Mouse (Mus musculus): ENCODE measurements around the gene Slc24a1. TPM values are rescaled to one million over a fixed set of nuclear protein-coding genes. Genes with fewer than 3 reads are reported as not detected.

Gene Slc24a1
- total and polyA plus RNA-seq, 3 experiments = 0.05 TPM; not detected in 2

DNA sequence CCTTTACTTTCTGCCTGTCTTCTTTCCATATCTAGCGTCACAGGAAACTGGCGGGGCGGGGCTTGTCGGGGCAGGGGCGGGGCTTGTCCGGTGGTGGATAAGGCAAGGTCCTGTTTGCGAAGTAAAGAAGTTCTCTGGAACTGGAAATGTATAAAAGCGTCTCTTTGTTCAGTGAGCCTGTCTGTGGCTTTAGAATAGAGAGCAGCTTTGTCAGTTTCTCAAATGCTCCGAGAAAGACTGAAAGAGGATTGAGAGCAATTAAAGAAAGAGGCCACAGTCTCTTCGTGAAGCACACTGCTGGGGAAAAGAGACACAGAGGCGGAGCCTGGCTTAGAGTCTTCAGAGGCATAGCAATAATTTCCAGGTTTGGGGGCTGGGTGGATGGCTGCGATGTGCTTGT, 4.9 kb upstream of the Slc24a1 start:
- ATAC-seq (ENCODE audit: extremely low read depth, insufficient number of reproducible peaks, low FRiP score, poor library complexity, severe bottlenecking) (no peak), DNase-seq (ENCODE audit: low spot score) (peak; percentile 64)
- peak overlapping the region; percentile 35; the same call in 1 of the 2 replicates for H3K4me3 ChIP-seq (ENCODE audit: low read depth, low read length)
- no peaks in the 10 kb centered on the region for H3K36me3 ChIP-seq (replicated peaks)
- TF ChIP-seq GATA2 (IDR thresholded peaks at IDR 0.05; ENCODE audit: borderline replicate concordance, low read depth, low read length) (no peak), POLR2AphosphoS5 (IDR thresholded peaks at IDR 0.05; ENCODE audit: insufficient replicate concordance, low read depth, low read length) (no peak), TAL1 (conservative IDR thresholded peaks at IDR 0.05; ENCODE audit: low read depth, low read length) (no peak), GATA1 (IDR thresholded peaks at IDR 0.05; ENCODE audit: borderline replicate concordance, low read length) (no peak), CTCF (IDR thresholded peaks at IDR 0.05; ENCODE audit: low read depth, low read length) (no peak)
- H3K4me1 ChIP-seq (ENCODE audit: insufficient read depth, low read depth, low read length) = peaks cover 20% of the 10 kb centered on the region
- peaks cover 25% of the 10 kb centered on the region for H3K27me3 ChIP-seq (ENCODE audit: insufficient read depth, low read length)
- H3K9me3 ChIP-seq (replicated peaks) = no peaks in the 10 kb centered on the region

DNA sequence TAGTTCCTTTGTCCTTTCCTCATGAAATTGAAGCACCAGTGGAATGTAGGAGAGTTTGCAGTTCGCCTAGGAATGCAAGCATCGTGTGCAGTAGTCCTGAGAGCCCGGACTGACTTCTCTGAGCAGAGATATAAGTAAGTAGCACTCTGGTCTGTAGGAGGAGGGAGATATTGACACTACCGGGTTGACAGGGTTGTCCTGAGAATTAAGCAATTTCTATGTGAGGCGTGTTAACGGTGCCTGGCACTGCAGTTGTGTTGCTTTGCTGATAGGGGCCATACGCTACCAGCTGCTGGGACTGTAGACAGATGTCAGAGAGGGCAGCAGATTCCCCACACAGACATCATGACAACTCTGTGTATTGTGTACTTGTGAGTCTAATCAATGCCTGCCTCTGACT, 1.8 kb upstream of the Slc24a1 start:
- H3K36me3 ChIP-seq (replicated peaks) = no peaks in the 10 kb centered on the region
- peaks cover 9% of the 10 kb centered on the region for H3K4me1 ChIP-seq (ENCODE audit: insufficient read depth, low read depth, low read length)
- DNase-seq (ENCODE audit: low spot score) = no peak
- TF ChIP-seq GATA2 (IDR thresholded peaks at IDR 0.05; ENCODE audit: borderline replicate concordance, low read depth, low read length) (no peak), TAL1 (conservative IDR thresholded peaks at IDR 0.05; ENCODE audit: low read depth, low read length) (no peak), GATA1 (IDR thresholded peaks at IDR 0.05; ENCODE audit: borderline replicate concordance, low read length) (no peak), CTCF (IDR thresholded peaks at IDR 0.05; ENCODE audit: low read depth, low read length) (no peak), POLR2AphosphoS5 (IDR thresholded peaks at IDR 0.05; ENCODE audit: insufficient replicate concordance, low read depth, low read length) (no peak)
- H3K27me3 ChIP-seq (ENCODE audit: insufficient read depth, low read length) = peaks cover 52% of the 10 kb centered on the region
- H3K9me3 ChIP-seq (replicated peaks) = no peaks in the 10 kb centered on the region
- no peak overlapping the region for H3K4me3 ChIP-seq (ENCODE audit: low read depth, low read length)
- no peak for ATAC-seq (ENCODE audit: extremely low read depth, insufficient number of reproducible peaks, low FRiP score, poor library complexity, severe bottlenecking)

DNA sequence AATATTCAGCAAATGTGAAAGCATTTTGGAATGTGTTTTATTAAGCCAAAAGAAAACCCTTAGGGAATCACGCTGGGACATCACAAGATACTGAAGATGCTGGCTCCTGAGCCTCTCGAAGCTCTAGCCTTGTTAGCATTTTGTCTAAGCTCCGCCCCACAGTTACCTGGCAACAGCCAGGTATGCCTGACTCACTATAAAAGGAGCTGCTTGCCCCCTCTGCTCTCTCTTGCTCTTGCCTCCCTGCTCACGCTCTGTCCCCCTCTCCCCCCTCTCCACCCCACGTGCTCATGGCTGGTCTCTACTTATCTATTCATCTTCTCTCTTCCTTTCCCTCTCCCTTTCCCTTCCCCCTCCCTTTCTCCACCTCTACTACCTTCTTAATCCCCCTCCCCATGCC, 648 bp upstream of the Slc24a1 start:
- Histone ChIP-seq H3K27me3 (ENCODE audit: insufficient read depth, low read length) (peaks cover 63% of the 10 kb centered on the region), H3K9me3 (replicated peaks) (no peaks in the 10 kb centered on the region), H3K4me1 (ENCODE audit: insufficient read depth, low read depth, low read length) (peaks cover 7% of the 10 kb centered on the region), H3K36me3 (replicated peaks) (no peaks in the 10 kb centered on the region), H3K4me3 (ENCODE audit: low read depth, low read length) (no peak overlapping the region)
- DNase-seq (ENCODE audit: low spot score) (no peak), ATAC-seq (ENCODE audit: extremely low read depth, insufficient number of reproducible peaks, low FRiP score, poor library complexity, severe bottlenecking) (no peak)
- TF ChIP-seq CTCF (IDR thresholded peaks at IDR 0.05; ENCODE audit: low read depth, low read length) = no peak
- no peak for TF ChIP-seq GATA2 (IDR thresholded peaks at IDR 0.05; ENCODE audit: borderline replicate concordance, low read depth, low read length)
- no peak for TF ChIP-seq GATA1 (IDR thresholded peaks at IDR 0.05; ENCODE audit: borderline replicate concordance, low read length)
- no peak for TF ChIP-seq TAL1 (conservative IDR thresholded peaks at IDR 0.05; ENCODE audit: low read depth, low read length)
- TF ChIP-seq POLR2AphosphoS5 (IDR thresholded peaks at IDR 0.05; ENCODE audit: insufficient replicate concordance, low read depth, low read length) = no peak

DNA sequence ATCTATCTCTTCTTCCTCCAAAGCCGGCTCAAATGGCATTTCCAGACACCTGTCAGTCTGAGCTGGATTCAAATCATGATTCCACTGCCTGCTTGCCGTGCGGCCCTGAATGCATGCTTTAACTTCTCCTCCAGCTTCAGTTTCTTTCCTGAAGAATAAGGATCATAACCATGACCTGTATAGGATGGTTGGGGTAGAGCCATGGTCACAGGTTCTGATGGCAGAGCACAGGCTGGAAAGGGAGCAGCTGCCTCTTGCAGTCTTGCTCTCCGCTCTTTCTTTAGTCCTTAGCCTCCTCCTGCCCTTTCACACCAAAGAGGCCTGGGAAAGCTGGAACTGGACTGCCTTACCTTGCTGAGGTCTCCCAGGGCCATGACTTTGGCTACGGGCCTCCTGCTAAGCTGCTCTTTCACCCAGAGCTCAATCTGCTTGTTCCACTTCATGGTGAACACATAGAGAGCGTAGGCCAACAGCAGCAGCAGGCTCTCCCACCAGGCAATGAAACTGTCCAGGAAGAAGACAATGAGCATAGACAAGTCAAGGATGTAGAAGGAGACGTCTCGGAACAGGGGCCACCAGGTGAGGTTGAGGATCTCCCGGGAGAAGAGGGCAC, 3.8 kb downstream of the Slc24a1 start:
- no peak overlapping the region for H3K4me3 ChIP-seq (ENCODE audit: low read depth, low read length)
- ATAC-seq (ENCODE audit: extremely low read depth, insufficient number of reproducible peaks, low FRiP score, poor library complexity, severe bottlenecking) (no peak), DNase-seq (ENCODE audit: low spot score) (no peak)
- TF ChIP-seq CTCF (IDR thresholded peaks at IDR 0.05; ENCODE audit: low read depth, low read length) (no peak), GATA1 (IDR thresholded peaks at IDR 0.05; ENCODE audit: borderline replicate concordance, low read length) (no peak), GATA2 (IDR thresholded peaks at IDR 0.05; ENCODE audit: borderline replicate concordance, low read depth, low read length) (no peak), TAL1 (conservative IDR thresholded peaks at IDR 0.05; ENCODE audit: low read depth, low read length) (no peak), POLR2AphosphoS5 (IDR thresholded peaks at IDR 0.05; ENCODE audit: insufficient replicate concordance, low read depth, low read length) (no peak)
- no peaks in the 10 kb centered on the region for H3K36me3 ChIP-seq (replicated peaks)
- H3K9me3 ChIP-seq (replicated peaks) = no peaks in the 10 kb centered on the region
- H3K27me3 ChIP-seq (ENCODE audit: insufficient read depth, low read length) = peaks cover 81% of the 10 kb centered on the region
- no peaks in the 10 kb centered on the region for H3K4me1 ChIP-seq (ENCODE audit: insufficient read depth, low read depth, low read length)

DNA sequence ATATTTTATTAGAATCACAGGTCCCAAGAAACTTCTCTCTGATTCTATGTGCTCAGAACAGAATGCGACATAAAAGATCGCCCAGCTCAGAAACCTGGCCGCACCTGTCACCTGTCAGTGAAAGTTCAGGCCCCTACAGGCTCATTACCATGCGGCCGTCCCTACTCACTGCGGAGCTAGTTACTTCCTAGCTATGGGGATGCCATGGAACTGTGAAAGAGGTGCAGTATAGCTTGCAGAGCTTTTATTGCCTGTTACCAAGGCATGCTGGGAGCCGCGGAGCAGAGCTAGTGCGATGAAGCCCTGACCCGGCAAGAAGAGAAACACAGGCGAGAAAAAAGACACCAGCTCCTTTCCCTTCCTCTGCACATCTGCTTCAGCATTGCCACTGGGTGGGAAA, 7.4 kb downstream of the Slc24a1 start:
- TF ChIP-seq GATA2 (IDR thresholded peaks at IDR 0.05; ENCODE audit: borderline replicate concordance, low read depth, low read length) (no peak), TAL1 (conservative IDR thresholded peaks at IDR 0.05; ENCODE audit: low read depth, low read length) (no peak), POLR2AphosphoS5 (IDR thresholded peaks at IDR 0.05; ENCODE audit: insufficient replicate concordance, low read depth, low read length) (no peak)
- ATAC-seq (ENCODE audit: extremely low read depth, insufficient number of reproducible peaks, low FRiP score, poor library complexity, severe bottlenecking) = no peak
- Histone ChIP-seq H3K36me3 (replicated peaks) (no peaks in the 10 kb centered on the region), H3K27me3 (ENCODE audit: insufficient read depth, low read length) (peaks cover 73% of the 10 kb centered on the region), H3K4me1 (ENCODE audit: insufficient read depth, low read depth, low read length) (peaks cover 6% of the 10 kb centered on the region), H3K9me3 (replicated peaks) (no peaks in the 10 kb centered on the region), H3K4me3 (ENCODE audit: low read depth, low read length) (no peak overlapping the region)
- no peak for DNase-seq (ENCODE audit: low spot score)

DNA sequence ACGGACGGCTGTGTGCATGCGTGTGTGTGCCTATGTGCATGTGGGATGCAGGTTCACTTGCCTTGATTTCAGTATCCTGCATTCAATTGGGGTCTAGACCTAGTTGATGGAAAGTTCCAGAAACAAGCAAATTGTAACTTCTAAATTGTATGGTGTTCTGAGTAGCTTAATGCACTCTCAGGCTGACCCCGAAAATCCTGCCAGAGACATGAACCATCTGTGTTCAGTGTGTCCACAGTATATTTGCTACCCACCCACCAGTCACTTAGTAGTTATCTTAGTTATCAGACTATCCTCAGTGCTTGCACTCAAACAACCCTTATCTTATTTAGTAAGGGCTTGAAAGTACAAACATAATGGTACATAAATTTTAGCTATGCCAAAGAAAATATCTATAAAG, 9.8 kb downstream of the Slc24a1 start:
- no peak for TF ChIP-seq CTCF (IDR thresholded peaks at IDR 0.05; ENCODE audit: low read depth, low read length)
- no peak for TF ChIP-seq POLR2AphosphoS5 (IDR thresholded peaks at IDR 0.05; ENCODE audit: insufficient replicate concordance, low read depth, low read length)
- TF ChIP-seq GATA2 (IDR thresholded peaks at IDR 0.05; ENCODE audit: borderline replicate concordance, low read depth, low read length) = no peak
- TF ChIP-seq GATA1 (IDR thresholded peaks at IDR 0.05; ENCODE audit: borderline replicate concordance, low read length) = no peak
- no peak for TF ChIP-seq TAL1 (conservative IDR thresholded peaks at IDR 0.05; ENCODE audit: low read depth, low read length)
- H3K4me1 ChIP-seq (ENCODE audit: insufficient read depth, low read depth, low read length) = peaks cover 18% of the 10 kb centered on the region
- peaks cover 67% of the 10 kb centered on the region for H3K27me3 ChIP-seq (ENCODE audit: insufficient read depth, low read length)
- H3K9me3 ChIP-seq (replicated peaks) = no peaks in the 10 kb centered on the region
- H3K4me3 ChIP-seq (ENCODE audit: low read depth, low read length) = no peak overlapping the region
- H3K36me3 ChIP-seq (replicated peaks) = no peaks in the 10 kb centered on the region
- no peak for DNase-seq (ENCODE audit: low spot score)
- no peak for ATAC-seq (ENCODE audit: extremely low read depth, insufficient number of reproducible peaks, low FRiP score, poor library complexity, severe bottlenecking)

Measured in G1E (cell line).